Mouse (Mus musculus): Measurements from ENCODE around the gene Edem3. TPM values are rescaled to one million over a fixed set of nuclear protein-coding genes. Genes with fewer than 3 reads are reported as not detected.

Edem3 gene
- 14.7 and 15.2 TPM in 2 replicates for polyA plus RNA-seq (2012; rRNA removed)

DNA sequence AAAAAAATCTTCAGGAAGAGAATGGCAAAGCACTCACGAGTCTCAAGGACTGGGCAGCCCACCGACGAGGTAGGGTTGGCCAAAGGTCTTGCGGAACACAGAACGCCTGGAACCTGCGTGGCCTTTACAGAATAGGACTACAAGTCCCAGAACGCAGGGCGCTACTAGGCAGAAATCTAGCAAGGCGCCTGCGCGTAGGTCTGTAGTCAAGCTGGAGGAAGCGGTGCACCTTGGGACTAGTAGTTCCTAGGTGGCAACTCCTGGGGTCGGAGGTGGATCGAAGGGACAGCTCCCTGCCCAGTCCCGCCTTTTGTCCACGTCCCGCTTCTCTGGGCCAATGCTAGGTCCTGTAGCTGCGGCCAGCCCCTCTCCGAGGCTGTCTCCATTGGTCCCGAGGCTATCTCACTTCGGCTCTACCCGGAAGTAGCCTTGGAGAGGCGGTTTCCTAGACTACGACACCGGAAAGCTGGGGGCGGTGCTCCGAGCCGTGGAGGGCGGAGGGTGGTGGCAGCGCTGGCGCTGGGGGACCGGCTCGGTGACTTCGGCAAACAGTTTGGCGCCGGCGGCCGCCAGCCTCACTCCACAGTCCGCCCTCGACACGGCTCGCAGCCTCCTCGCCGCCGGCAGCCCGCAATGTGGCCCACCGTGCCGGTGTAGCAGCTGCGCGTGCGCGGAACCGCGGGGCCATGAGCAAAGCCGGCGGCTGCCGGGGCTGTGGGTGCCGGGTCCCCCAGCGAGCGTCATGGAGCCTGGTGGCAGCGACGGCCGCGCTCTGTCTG is at the start of gene Edem3:
Edem3 (plus strand) TSS at position 491 of the 779 bp plus-strand sequence.
- H3K27ac ChIP-seq (ENCODE audit: insufficient read depth, low read length): 0 out of 2 replicates have a peak within 1 kb of the TSS, but pooled peaks have one; percentile 37
- peaks cover 2% of the 10 kb centered on the region; the same call in 1 of the 2 replicates for H3K4me1 ChIP-seq (ENCODE audit: control insufficient read depth, insufficient read depth, low read length)
- H3K4me3 ChIP-seq (ENCODE audit: insufficient read depth, low read length): peak within 1 kb of the TSS; percentile 48
- TF ChIP-seq POLR2A (IDR thresholded peaks at IDR 0.05; ENCODE audit: extremely low read depth, insufficient read depth, low read length) (peak; percentile 79; the same call in 1 of the 2 replicates), CTCF (IDR thresholded peaks at IDR 0.05; ENCODE audit: extremely low read depth, insufficient read depth, low read length) (no peak)

DNA sequence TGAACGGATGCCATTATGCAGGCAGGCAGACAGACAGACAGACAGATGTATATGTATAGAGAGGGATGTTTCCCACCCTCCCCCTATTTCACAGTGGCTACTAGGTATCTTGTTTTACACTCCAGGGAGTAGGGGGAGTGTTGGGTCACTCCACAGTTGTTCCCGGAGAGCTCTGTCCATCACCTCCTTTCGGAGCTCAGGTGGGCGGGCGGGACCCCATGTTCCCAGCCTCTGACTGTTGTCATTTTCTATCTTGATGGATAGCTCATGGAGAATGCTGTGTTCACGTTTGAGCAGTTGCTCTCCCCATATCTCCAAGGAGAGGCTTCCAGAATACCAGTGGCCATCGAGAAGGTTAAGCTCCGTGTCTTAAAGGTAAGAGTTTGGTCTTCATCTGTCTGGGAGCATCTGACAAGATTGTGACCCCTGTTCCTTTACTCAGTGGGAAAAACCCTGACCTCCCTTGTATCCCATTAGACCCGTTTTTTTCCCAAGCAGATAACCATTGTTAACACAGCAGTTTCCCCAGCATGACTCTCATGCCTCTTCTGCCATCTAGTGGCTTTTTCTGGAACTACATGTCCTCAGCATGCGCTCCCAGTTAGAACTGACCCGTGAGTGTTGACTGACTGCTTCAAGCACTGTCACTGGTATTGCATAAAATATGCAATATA is 49.3 kb upstream of the Edem3 start:
- TF ChIP-seq CTCF (IDR thresholded peaks at IDR 0.05; ENCODE audit: extremely low read depth, insufficient read depth, low read length) (peak; percentile 99), POLR2A (IDR thresholded peaks at IDR 0.05; ENCODE audit: extremely low read depth, insufficient read depth, low read length) (no peak)
- Histone ChIP-seq H3K4me3 (ENCODE audit: insufficient read depth, low read length) (no peak overlapping the region), H3K4me1 (ENCODE audit: control insufficient read depth, insufficient read depth, low read length) (0 out of 2 replicates have a peak, but pooled peaks cover 1% of the 10 kb centered on the region), H3K27ac (ENCODE audit: insufficient read depth, low read length) (no peak overlapping the region)

DNA sequence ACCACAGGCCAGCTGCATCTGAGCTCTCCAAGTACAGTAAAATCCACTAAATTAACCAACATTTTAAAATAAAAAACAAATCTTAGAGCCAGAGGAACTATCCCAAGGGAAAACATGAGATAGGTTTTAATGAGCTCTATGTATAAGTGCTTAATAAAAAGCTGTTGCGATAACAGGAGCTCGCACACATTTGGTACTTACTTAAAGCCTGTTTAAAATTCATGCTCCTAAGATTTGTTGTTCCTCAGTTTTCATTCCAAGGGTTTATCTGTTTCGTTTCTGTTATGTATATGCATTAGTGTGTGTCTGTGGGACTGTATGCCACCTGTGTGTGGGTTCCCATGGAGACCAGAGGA is 48.8 kb upstream of the Edem3 start:
- Histone ChIP-seq H3K27ac (ENCODE audit: insufficient read depth, low read length) (no peak overlapping the region), H3K4me1 (ENCODE audit: control insufficient read depth, insufficient read depth, low read length) (0 out of 2 replicates have a peak, but pooled peaks cover 1% of the 10 kb centered on the region)
- TF ChIP-seq CTCF (IDR thresholded peaks at IDR 0.05; ENCODE audit: extremely low read depth, insufficient read depth, low read length) (no peak), POLR2A (IDR thresholded peaks at IDR 0.05; ENCODE audit: extremely low read depth, insufficient read depth, low read length) (no peak)

DNA sequence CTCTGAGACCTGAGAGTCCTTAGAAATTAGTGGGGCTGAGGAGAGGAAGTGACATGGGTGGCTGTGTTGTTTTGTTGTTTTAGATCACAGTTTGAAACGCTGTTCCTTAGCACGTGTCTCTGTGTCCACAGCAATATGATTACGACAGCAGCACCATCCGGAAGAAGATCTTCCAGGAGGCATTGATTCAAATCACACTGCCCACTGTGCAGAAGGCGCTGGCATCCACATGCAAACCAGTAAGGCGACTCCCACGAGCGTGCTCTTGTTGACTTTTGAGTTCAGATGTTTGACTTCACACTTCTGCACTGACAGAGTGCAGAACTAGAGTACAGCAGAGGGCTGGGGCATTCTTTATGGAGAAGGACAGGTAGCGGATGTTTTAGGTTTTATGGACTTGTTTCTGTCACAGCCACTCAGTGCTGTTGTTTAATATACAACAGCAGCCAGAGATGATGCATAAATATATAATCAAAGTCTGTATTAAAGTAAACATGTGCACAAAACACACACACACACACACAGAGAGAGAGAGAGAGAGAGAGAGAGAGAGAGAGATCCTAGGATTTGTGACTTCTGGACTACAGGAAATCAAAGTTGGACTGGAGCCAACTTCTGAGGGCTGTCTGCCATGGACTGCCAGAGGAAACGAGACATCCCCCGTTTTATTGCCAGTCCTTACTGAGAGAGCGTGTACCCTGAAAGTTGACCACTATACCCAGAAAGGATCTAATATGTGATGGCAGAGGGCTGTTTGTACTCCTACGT is 46.0 kb upstream of the Edem3 start:
- Histone ChIP-seq H3K4me1 (ENCODE audit: control insufficient read depth, insufficient read depth, low read length) (0 out of 2 replicates have a peak, but pooled peaks cover 1% of the 10 kb centered on the region), H3K4me3 (ENCODE audit: insufficient read depth, low read length) (no peak overlapping the region), H3K27ac (ENCODE audit: insufficient read depth, low read length) (no peak overlapping the region)
- no peak for TF ChIP-seq CTCF (IDR thresholded peaks at IDR 0.05; ENCODE audit: extremely low read depth, insufficient read depth, low read length)
- no peak for TF ChIP-seq POLR2A (IDR thresholded peaks at IDR 0.05; ENCODE audit: extremely low read depth, insufficient read depth, low read length)

More for the DNA sequence above, 48.8 kb upstream of the Edem3 start:
- H3K4me3 ChIP-seq (ENCODE audit: insufficient read depth, low read length): no peak overlapping the region

DNA sequence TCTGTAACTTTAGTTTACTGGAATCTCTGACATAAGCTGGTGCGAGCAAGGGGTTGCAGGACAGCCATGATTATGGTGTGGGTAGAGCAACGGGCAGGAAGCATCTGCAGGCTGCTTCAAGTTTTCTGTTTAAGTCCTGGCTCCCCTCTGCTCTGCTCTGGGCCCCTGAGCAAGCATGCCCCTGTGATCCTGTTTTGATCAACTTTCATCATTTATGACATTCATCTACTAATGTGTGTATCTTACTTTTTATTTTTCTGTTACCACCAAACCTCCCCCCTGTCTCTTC is 45.5 kb upstream of the Edem3 start:
- no peak for TF ChIP-seq CTCF (IDR thresholded peaks at IDR 0.05; ENCODE audit: extremely low read depth, insufficient read depth, low read length)
- Histone ChIP-seq H3K4me3 (ENCODE audit: insufficient read depth, low read length) (no peak overlapping the region), H3K27ac (ENCODE audit: insufficient read depth, low read length) (no peak overlapping the region), H3K4me1 (ENCODE audit: control insufficient read depth, insufficient read depth, low read length) (0 out of 2 replicates have a peak, but pooled peaks cover 1% of the 10 kb centered on the region)

DNA sequence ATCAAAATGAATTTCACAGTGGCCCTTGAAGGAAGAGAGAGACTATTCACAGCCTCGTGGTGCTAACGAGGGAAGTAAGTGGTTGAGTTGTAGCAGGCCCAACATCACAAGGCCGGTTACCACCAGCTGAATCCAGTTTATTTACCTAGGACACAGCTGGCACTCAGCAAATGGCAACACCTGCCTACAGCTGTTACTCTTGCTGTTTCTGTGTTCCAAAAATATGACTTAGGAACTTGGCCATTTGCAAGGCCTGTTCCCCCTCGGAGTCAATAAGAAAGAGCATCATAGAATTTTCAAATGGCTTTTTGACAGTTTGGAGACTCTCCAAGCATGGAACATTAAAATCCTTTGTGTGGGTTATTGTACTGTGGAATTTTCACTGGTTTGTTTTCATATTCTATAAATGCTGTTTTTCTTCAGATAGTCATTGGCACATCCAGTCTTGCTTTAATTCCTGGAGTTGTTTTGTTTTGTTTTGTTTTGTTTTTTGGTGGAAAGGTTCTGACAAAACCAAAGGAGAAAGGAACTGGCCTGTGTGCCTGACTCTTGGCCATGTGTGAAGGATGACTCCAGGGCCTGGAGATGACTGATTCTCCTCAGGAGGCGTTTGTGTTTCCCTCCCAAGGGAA is 44.6 kb upstream of the Edem3 start:
- Histone ChIP-seq H3K27ac (ENCODE audit: insufficient read depth, low read length) (no peak overlapping the region), H3K4me3 (ENCODE audit: insufficient read depth, low read length) (no peak overlapping the region)
- no peak for TF ChIP-seq POLR2A (IDR thresholded peaks at IDR 0.05; ENCODE audit: extremely low read depth, insufficient read depth, low read length)
- TF ChIP-seq CTCF (IDR thresholded peaks at IDR 0.05; ENCODE audit: extremely low read depth, insufficient read depth, low read length): no peak

DNA sequence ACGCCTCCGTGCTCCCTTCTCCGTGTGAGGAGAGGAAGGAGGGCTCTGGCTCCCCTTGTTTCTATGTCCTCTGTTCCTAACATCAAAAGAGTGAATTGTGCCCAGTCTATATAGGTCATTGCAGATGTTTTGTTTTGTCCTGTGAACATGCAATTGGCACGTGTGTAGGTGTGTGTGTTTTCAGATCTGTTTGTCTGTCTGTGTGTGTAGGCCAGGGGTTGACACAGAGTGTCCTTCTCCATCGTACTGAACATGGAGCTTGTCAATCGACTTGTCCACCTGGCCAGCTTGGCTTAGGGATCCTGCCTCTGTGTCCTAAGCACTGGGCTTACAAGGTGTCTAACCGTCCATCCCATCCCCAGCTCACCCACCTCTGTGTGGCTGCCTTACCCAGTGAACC is 44.1 kb upstream of the Edem3 start:
- no peak overlapping the region for H3K27ac ChIP-seq (ENCODE audit: insufficient read depth, low read length)
- no peak for TF ChIP-seq POLR2A (IDR thresholded peaks at IDR 0.05; ENCODE audit: extremely low read depth, insufficient read depth, low read length)
- no peak for TF ChIP-seq CTCF (IDR thresholded peaks at IDR 0.05; ENCODE audit: extremely low read depth, insufficient read depth, low read length)
- H3K4me1 ChIP-seq (ENCODE audit: control insufficient read depth, insufficient read depth, low read length): 0 out of 2 replicates have a peak, but pooled peaks cover 1% of the 10 kb centered on the region
- H3K4me3 ChIP-seq (ENCODE audit: insufficient read depth, low read length): no peak overlapping the region

More for the DNA sequence above, 44.6 kb upstream of the Edem3 start:
- 0 out of 2 replicates have a peak, but pooled peaks cover 1% of the 10 kb centered on the region for H3K4me1 ChIP-seq (ENCODE audit: control insufficient read depth, insufficient read depth, low read length)

DNA sequence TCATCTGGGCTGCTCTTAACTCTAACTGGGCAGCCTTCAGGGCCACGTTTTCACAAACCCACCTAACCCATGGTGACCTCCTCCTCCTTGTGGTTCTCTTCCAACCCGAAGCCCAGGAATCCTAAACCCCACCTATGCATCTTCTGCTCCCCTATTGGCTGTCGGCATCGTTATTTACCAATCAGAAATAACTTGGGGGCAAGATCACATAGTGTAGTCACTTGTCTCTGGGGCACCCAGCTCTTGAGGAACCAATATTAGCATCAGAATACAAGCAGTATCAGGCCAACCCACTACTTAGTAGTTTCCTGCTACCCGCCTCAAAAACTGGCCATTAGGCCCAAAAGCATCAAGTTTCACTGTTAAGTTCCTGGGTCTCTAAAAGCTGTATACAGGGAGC is 42.5 kb upstream of the Edem3 start:
- Histone ChIP-seq H3K4me3 (ENCODE audit: insufficient read depth, low read length) (no peak overlapping the region), H3K4me1 (ENCODE audit: control insufficient read depth, insufficient read depth, low read length) (0 out of 2 replicates have a peak, but pooled peaks cover 1% of the 10 kb centered on the region), H3K27ac (ENCODE audit: insufficient read depth, low read length) (no peak overlapping the region)
- TF ChIP-seq POLR2A (IDR thresholded peaks at IDR 0.05; ENCODE audit: extremely low read depth, insufficient read depth, low read length) (no peak), CTCF (IDR thresholded peaks at IDR 0.05; ENCODE audit: extremely low read depth, insufficient read depth, low read length) (no peak)

DNA sequence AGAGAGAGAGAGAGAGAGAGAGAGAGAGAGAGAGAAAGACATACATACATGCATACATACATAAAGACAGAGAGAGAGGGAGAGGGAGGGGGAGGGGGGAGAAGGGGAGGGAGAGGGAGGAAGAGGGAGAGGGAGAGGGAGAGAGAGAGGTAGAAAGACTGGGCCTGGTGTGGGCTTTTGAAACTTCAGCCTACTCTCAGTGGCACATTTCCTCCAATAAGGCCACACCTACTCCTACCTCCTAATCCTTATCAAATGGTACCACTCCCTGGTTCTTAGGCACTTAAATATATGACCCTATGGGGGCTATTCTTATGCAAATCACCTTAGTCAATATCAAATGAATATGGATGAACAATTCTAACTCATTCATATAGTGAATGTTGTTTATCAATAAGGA is 41.5 kb upstream of the Edem3 start:
- Histone ChIP-seq H3K27ac (ENCODE audit: insufficient read depth, low read length) (no peak overlapping the region), H3K4me1 (ENCODE audit: control insufficient read depth, insufficient read depth, low read length) (0 out of 2 replicates have a peak, but pooled peaks cover 1% of the 10 kb centered on the region), H3K4me3 (ENCODE audit: insufficient read depth, low read length) (no peak overlapping the region)
- TF ChIP-seq CTCF (IDR thresholded peaks at IDR 0.05; ENCODE audit: extremely low read depth, insufficient read depth, low read length) (no peak), POLR2A (IDR thresholded peaks at IDR 0.05; ENCODE audit: extremely low read depth, insufficient read depth, low read length) (no peak)

Data from cortical plate, adult 2 months (tissue).